Mouse (Mus musculus): ENCODE results near the gene Pjvk. TPM values are rescaled to one million over a fixed set of nuclear protein-coding genes. Genes with fewer than 3 reads are reported as not detected.
A peak's percentile ranks its signal among the peaks of the same experiment; 100 is the strongest.

Gene Pjvk
- polyA plus RNA-seq, 1 experiment from 2014 or later: 1.0 TPM

DNA sequence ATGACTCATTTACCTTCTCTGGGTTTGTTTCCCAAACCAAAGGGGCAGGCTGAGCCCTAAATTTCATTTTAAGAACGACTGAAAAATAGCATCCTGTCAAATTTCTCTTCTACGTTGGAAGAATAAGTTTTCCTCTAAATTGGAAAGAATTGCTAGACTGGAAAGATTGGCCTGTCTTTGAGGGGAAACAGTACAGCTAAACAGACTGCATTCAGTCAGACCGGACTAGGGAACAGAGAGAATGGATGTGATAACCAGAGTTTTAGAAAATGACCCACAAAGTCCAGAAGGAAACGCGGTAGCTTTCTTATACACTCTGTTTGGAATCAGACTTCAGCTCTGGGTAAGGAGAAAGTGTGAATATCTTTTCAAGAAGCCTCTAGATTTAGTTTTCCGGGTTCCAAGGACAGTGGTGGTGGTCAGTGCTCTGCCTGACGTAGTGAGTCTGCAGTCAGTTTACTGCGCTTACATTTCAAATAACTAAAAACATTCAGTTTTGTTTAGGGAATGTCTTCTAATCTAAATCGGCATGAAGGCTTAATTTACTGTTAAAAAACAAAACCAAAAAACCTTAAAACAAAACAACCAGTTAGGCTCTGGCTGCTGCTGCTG, 24.0 kb downstream of the Pjvk start:
- Histone ChIP-seq H3K4me1 (replicated peaks) (peaks cover 27% of the 10 kb centered on the region), H3K4me2 (replicated peaks) (peak overlapping the region; percentile 65), H3K9me3 (no peaks in the 10 kb centered on the region), H3K4me3 (replicated peaks) (peak overlapping the region; percentile 46), H3K36me3 (no peaks in the 10 kb centered on the region), H3K27me3 (no peaks in the 10 kb centered on the region), H3K27ac (peak overlapping the region; percentile 76), H3K9ac (replicated peaks) (peak overlapping the region; percentile 65)
- WGBS: 44% methylated on average over 9 of the region's 9 CpGs
- no peak for ATAC-seq

DNA sequence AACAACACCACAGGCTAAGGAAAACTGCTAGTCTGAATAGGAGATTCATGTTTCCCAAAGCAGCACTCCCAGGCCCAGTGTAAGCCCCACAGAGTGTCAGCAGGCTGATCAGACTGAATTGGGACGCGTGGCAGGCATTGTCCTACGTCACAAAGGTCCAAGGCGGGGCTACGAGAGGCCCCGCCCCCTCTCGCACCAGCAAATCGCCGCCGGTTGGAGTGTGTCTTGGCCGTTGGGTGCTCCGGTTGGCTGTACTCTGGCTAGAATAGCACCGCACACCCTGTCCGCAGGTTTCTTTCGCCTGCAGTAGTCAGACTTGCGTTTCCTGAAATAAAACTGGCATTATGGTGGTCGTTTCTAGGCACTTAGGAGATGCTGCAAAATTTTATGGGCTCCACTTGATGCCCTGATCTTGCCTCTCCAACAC, 24.7 kb downstream of the Pjvk start, which contains the start of gene Fkbp7:
TSS of gene Fkbp7 (minus strand) at position 151 of the 427 bp plus-strand sequence.
- WGBS: under 1% methylated on average over 17 of the region's 17 CpGs
- peak; percentile 89 for ATAC-seq

DNA sequence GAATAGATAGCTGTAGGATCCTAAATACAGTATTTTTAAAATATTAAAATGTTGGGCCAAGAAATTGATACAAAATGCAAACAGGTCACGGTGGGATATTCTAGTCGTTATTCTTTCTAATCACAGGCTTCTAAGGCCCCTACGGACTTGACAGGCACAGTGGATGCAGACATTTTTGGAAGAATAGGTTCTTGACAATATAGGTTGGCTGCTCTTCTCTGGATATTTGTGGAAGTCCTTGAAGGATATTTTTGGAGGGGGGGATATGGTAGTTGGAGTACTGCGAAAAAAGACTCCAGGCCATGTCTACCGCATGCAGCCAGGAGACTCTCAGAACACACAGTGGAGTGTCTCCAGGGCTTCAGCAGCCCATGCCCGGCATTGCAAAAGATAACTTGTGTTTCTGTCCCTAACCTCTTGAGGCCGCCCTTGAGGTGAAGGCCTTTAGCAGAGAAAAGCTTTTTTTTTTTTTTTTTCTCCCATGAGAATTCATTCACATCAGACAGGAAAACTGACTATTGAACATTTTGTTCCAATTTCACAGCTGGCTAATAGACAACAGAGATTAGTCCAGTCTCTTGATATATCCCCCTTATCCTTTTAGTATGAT, 25.3 kb downstream of the Pjvk start:
- ATAC-seq: no peak
- Histone ChIP-seq H3K4me3 (replicated peaks) (peak overlapping the region; percentile 46), H3K36me3 (no peaks in the 10 kb centered on the region), H3K9ac (replicated peaks) (no peak overlapping the region), H3K4me1 (replicated peaks) (peaks cover 28% of the 10 kb centered on the region), H3K27me3 (no peaks in the 10 kb centered on the region), H3K9me3 (no peaks in the 10 kb centered on the region), H3K4me2 (replicated peaks) (peak overlapping the region; percentile 65), H3K27ac (peak overlapping the region; percentile 76; the same call in 1 of the 2 replicates)
- 31% methylated on average over 7 of the region's 7 CpGs for WGBS

More for the DNA sequence above, 24.7 kb downstream of the Pjvk start, which contains the start of gene Fkbp7:
- H3K36me3 ChIP-seq: no peaks in the 10 kb centered on the region
- H3K4me3 ChIP-seq (replicated peaks): peak within 1 kb of the TSS; percentile 46
- no peaks in the 10 kb centered on the region for H3K27me3 ChIP-seq
- H3K4me1 ChIP-seq (replicated peaks): peaks cover 30% of the 10 kb centered on the region
- no peaks in the 10 kb centered on the region for H3K9me3 ChIP-seq
- peak within 1 kb of the TSS; percentile 65 for H3K9ac ChIP-seq (replicated peaks)
- H3K27ac ChIP-seq: peak within 1 kb of the TSS; percentile 76
- H3K4me2 ChIP-seq (replicated peaks): peak within 1 kb of the TSS; percentile 65

DNA sequence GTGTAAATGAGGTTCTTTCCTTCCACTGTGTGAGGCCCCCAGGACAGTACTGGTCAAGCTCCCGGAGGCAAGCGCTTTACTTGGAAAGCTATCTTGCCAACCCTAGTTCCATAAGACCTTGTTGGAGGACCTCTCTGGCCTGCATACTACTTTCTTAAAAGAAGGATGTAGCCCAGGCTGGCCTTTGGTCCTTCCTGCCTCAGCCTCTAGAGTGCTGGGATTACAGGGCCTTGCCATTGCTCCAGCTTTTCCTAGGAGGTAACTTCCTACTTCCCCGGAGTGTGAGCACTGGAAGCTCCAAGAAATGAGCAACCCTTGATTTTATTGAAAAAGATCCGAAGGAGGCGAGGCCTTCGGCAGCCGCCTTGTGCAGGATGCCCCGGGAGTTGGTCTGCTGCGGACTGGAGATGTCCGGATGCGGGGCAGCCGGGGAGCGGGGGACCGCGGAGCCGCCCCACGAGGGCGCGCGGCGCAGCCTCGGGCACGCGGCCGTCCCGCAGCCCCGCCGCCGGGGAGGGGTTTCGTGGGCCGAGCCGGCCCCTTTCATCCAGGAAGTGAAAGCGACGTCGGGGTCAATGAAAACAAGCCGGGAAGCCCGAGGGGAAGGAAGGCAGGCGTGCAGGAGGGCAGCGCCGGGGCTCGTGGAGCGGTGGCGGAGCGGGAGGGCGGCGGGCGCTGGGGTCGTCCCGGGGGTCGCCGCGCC, 26.6 kb downstream of the Pjvk start, which contains the start of gene Plekha3:
TSS of gene Plekha3 (plus strand) at position 557 of the 703 bp plus-strand sequence.
- Histone ChIP-seq H3K9me3 (no peaks in the 10 kb centered on the region), H3K4me1 (replicated peaks) (peaks cover 28% of the 10 kb centered on the region), H3K27ac (peak within 1 kb of the TSS; percentile 82), H3K9ac (replicated peaks) (peak within 1 kb of the TSS; percentile 88), H3K4me2 (replicated peaks) (peak within 1 kb of the TSS; percentile 75), H3K36me3 (peaks cover under 1% of the 10 kb centered on the region; the same call in 1 of the 2 replicates), H3K4me3 (replicated peaks) (peak within 1 kb of the TSS; percentile 92), H3K27me3 (no peaks in the 10 kb centered on the region)
- ATAC-seq: peak; percentile 77
- 4% methylated on average over 51 of the region's 52 CpGs for WGBS

- peak overlapping the region; percentile 92 for H3K4me3 ChIP-seq (replicated peaks)
- no peaks in the 10 kb centered on the region for H3K9me3 ChIP-seq
- peaks cover 5% of the 10 kb centered on the region; the same call in 1 of the 2 replicates for H3K36me3 ChIP-seq
- peak; percentile 74 for ATAC-seq
- 3% methylated on average over 40 of the region's 44 CpGs for WGBS
- no peaks in the 10 kb centered on the region for H3K27me3 ChIP-seq
- H3K4me1 ChIP-seq (replicated peaks): peaks cover 28% of the 10 kb centered on the region
- H3K4me2 ChIP-seq (replicated peaks): peak overlapping the region; percentile 75
- peak overlapping the region; percentile 82 for H3K27ac ChIP-seq
- peak overlapping the region; percentile 88 for H3K9ac ChIP-seq (replicated peaks)
Observed at GRCm38 (mm10) chr2:76675451-76675850, 27.2 kb downstream of the Pjvk start.

GRCm38 (mm10) chr2:76675949-76676348, 27.7 kb downstream of the Pjvk start:
- H3K27ac ChIP-seq: no peak overlapping the region
- whole genome bisulfite sequencing: 12% methylated on average over 4 of the region's 4 CpGs
- H3K9me3 ChIP-seq: no peaks in the 10 kb centered on the region
- peaks cover 28% of the 10 kb centered on the region for H3K4me1 ChIP-seq (replicated peaks)
- peak overlapping the region; percentile 75 for H3K4me2 ChIP-seq (replicated peaks)
- H3K9ac ChIP-seq (replicated peaks): peak overlapping the region; percentile 88
- no peaks in the 10 kb centered on the region for H3K27me3 ChIP-seq
- peak overlapping the region; percentile 92 for H3K4me3 ChIP-seq (replicated peaks)
- peaks cover 6% of the 10 kb centered on the region; the same call in 1 of the 2 replicates for H3K36me3 ChIP-seq
- no peak for ATAC-seq

GRCm38 (mm10) chr2:76676401-76677226, 28.3 kb downstream of the Pjvk start:
- H3K4me1 ChIP-seq (replicated peaks): peaks cover 26% of the 10 kb centered on the region
- peaks cover 8% of the 10 kb centered on the region; the same call in 1 of the 2 replicates for H3K36me3 ChIP-seq
- H3K4me2 ChIP-seq (replicated peaks): peak overlapping the region; percentile 75
- peak overlapping the region; percentile 92 for H3K4me3 ChIP-seq (replicated peaks)
- 69% methylated on average over 13 of the region's 13 CpGs for WGBS
- H3K9me3 ChIP-seq: no peaks in the 10 kb centered on the region
- no peaks in the 10 kb centered on the region for H3K27me3 ChIP-seq
- peak overlapping the region; percentile 88 for H3K9ac ChIP-seq (replicated peaks)
- ATAC-seq: no peak
- no peak overlapping the region for H3K27ac ChIP-seq

DNA sequence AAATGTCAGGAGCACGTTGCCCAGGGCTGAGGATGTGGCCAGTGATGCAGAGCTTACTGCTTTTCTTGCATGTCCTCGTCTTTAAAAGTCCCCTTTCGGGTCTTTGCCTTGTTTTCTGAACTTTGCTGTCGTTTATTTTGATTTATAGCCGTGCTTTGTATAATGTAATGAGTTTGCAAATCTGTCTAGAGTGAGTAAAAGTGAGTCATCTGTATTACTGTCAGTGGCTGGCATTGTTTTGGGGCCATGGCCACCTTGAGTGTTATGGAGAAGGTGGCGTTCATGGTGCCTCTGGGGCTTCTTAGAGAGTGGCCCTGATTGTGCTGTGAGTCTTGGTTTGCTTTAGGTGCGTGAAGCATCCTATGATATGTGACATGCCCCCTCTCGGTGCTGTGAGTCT, 34.0 kb downstream of the Pjvk start:
- 0 out of 2 replicates have a peak, but pooled peaks cover 2% of the 10 kb centered on the region for H3K4me1 ChIP-seq (replicated peaks)
- H3K36me3 ChIP-seq: peaks cover 53% of the 10 kb centered on the region
- 95% methylated on average over 8 of the region's 8 CpGs for whole genome bisulfite sequencing

DNA sequence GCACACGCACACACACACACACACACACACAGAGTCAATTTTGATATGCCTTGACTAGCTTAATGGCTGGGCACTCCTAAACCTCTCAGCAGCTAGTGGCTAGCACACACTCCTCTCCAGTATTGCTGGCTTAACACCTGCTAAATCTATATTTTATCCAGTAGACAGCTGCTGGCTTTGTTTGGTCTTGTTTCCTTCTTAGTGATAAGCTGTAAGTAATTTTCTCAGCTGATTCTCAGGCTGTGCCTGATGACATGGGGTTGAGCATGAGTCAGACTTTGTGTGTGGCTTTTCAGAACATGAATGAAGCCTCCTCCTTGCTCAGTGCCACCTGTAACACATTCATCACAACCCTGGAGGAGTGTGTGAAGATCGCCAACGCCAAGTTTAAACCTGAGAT, 38.7 kb downstream of the Pjvk start:
- 92% methylated on average over 3 of the region's 3 CpGs for WGBS

More for the DNA sequence above, 34.0 kb downstream of the Pjvk start:
- H3K9me3 ChIP-seq: no peaks in the 10 kb centered on the region
- H3K27ac ChIP-seq: no peak overlapping the region
- H3K27me3 ChIP-seq: no peaks in the 10 kb centered on the region
- no peak overlapping the region for H3K4me3 ChIP-seq (replicated peaks)
- no peak for ATAC-seq
- H3K4me2 ChIP-seq (replicated peaks): no peak overlapping the region
- no peak overlapping the region for H3K9ac ChIP-seq (replicated peaks)

GRCm38 (mm10) chr2:76687608-76688007, 39.3 kb downstream of the Pjvk start:
- no peak for ATAC-seq
- H3K4me3 ChIP-seq (replicated peaks): no peak overlapping the region
- no peaks in the 10 kb centered on the region for H3K4me1 ChIP-seq (replicated peaks)
- no peak overlapping the region for H3K4me2 ChIP-seq (replicated peaks)
- peaks cover 77% of the 10 kb centered on the region for H3K36me3 ChIP-seq
- 96% methylated on average over 3 of the region's 3 CpGs for WGBS
- no peak overlapping the region for H3K9ac ChIP-seq (replicated peaks)
- H3K27me3 ChIP-seq: no peaks in the 10 kb centered on the region
- no peak overlapping the region for H3K27ac ChIP-seq
- H3K9me3 ChIP-seq: no peaks in the 10 kb centered on the region

More for the DNA sequence above, 38.7 kb downstream of the Pjvk start:
- Histone ChIP-seq H3K4me1 (replicated peaks) (no peaks in the 10 kb centered on the region), H3K27ac (no peak overlapping the region), H3K4me3 (replicated peaks) (no peak overlapping the region), H3K9ac (replicated peaks) (no peak overlapping the region), H3K9me3 (no peaks in the 10 kb centered on the region), H3K36me3 (peaks cover 77% of the 10 kb centered on the region), H3K4me2 (replicated peaks) (no peak overlapping the region), H3K27me3 (no peaks in the 10 kb centered on the region)
- no peak for ATAC-seq

GRCm38 (mm10) chr2:76688162-76688561, 39.9 kb downstream of the Pjvk start:
- Histone ChIP-seq H3K4me1 (replicated peaks) (no peaks in the 10 kb centered on the region), H3K27me3 (no peaks in the 10 kb centered on the region), H3K4me3 (replicated peaks) (no peak overlapping the region), H3K27ac (no peak overlapping the region), H3K36me3 (peaks cover 77% of the 10 kb centered on the region), H3K4me2 (replicated peaks) (no peak overlapping the region), H3K9me3 (no peaks in the 10 kb centered on the region), H3K9ac (replicated peaks) (no peak overlapping the region)
- ATAC-seq: no peak
- 81% methylated on average over 7 of the region's 7 CpGs for WGBS

All from midbrain, embryonic 13.5 days (tissue).